Mouse (Mus musculus): Measurements from ENCODE around the gene Fam131a. TPM values are rescaled to one million over a fixed set of nuclear protein-coding genes. Genes with fewer than 3 reads are reported as not detected.

Fam131a gene
- polyA plus RNA-seq, 1 experiment from 2014 or later: 7.2 TPM

DNA sequence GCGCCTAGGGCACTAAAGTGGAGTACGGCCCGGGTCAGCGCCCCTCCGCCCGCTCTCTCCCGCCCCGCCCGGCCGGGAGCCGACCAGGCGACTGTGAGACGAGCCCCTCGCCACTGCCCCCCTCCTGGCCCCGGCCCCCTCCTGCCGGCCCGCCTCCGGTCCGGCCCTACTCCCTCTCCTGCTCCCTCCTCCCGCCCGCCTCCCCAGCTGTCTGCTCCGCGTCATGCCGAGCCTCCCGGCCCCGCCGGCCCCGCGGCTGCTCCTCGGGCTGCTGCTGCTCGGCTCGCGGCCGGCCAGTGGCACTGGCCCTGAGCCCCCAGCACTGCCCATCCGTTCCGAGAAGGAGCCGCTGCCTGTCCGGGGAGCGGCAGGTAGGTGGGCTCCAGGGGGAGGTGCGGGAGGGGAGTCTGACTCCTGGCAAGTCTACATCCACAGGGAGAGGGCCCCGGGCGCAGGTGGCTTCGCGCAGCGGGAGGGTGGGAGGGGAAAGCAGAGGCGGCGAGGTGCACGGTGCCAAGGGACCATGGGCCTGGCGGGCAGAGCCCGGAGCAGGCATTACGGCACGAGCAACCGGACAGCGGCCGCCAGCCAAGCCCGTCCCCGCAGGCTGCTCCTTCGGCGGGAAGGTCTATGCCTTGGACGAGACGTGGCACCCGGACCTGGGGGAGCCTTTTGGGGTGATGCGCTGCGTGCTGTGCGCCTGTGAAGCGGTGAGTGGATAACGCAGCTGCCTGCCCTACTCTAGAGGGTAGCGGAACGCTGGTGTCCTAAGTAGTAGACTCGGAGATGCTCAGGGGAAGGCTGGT lies 40.1 kb downstream of the Fam131a start, which contains the start of gene Chrd:
Gene Chrd (plus strand): TSS at position 203 of the 806 bp plus-strand sequence.
- Histone ChIP-seq H3K9ac (peak within 1 kb of the TSS; percentile 88), H3K9me3 (no peaks in the 10 kb centered on the region), H3K4me2 (peak within 1 kb of the TSS; percentile 98), H3K27me3 (peaks cover 39% of the 10 kb centered on the region), H3K27ac (peak within 1 kb of the TSS; percentile 84), H3K4me3 (peak within 1 kb of the TSS; percentile 68), H3K4me1 (peaks cover 24% of the 10 kb centered on the region), H3K36me3 (no peaks in the 10 kb centered on the region)
- ATAC-seq (ENCODE audit: insufficient number of reproducible peaks, insufficient read depth, low FRiP score, low TSS enrichment, low read depth): peak; percentile 77
- 1% methylated on average over 64 of the region's 70 CpGs for WGBS

DNA sequence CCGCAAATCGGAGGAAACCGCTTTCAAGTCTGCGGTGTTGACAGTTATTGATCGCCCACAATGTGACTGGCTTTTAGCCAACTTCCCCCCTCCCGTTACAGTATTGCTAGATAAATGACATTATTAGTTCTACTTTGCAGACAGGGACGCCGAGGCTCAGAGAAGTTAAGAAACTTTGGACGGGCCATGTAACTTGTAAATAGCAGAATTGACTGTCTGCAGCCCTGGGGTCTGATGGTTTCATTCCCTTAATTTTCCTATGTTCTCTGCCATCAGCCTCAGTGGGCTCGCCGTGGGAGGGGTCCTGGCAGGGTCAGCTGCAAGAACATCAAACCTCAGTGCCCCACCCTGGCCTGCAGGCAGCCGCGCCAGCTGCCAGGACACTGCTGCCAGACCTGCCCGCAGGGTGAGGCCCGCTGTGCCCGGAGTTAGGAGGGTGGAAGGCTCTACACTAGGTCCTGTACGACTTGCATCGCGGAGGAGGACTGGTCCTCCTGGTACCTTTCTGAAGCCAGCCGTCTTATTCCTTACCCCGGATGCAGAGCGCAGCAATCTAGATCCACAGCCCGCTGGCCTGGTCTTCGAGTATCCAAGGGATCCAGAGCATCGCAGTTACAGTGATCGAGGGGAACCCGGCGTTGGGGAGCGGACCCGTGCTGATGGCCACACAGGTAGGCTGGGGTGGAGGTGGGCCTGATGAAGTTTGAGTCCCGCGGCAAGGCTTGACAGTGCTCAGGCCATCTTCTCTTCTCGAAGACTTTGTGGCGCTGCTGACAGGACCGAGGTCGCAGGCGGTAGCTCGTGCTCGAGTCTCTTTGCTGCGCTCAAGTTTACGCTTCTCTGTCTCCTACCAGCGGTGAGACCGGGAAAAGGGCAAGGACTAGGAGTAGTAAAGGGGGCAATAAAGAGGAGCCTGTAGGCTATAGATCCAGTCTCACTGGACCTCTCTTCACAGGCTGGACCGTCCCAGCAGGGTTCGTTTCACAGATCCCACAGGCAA lies 41.0 kb downstream of the Fam131a start, which contains the start of gene Thpo:
Gene Thpo (minus strand): TSS at position 781 of the 1,000 bp plus-strand sequence.
- Histone ChIP-seq H3K27ac (no peak within 1 kb of the TSS), H3K9ac (peak within 1 kb of the TSS; percentile 88), H3K27me3 (peaks cover 39% of the 10 kb centered on the region), H3K36me3 (no peaks in the 10 kb centered on the region), H3K9me3 (no peaks in the 10 kb centered on the region), H3K4me1 (peaks cover 24% of the 10 kb centered on the region), H3K4me2 (peak within 1 kb of the TSS; percentile 98), H3K4me3 (peak within 1 kb of the TSS; percentile 68)
- ATAC-seq (ENCODE audit: insufficient number of reproducible peaks, insufficient read depth, low FRiP score, low TSS enrichment, low read depth): no peak
- 3% methylated on average over 45 of the region's 45 CpGs for WGBS

DNA sequence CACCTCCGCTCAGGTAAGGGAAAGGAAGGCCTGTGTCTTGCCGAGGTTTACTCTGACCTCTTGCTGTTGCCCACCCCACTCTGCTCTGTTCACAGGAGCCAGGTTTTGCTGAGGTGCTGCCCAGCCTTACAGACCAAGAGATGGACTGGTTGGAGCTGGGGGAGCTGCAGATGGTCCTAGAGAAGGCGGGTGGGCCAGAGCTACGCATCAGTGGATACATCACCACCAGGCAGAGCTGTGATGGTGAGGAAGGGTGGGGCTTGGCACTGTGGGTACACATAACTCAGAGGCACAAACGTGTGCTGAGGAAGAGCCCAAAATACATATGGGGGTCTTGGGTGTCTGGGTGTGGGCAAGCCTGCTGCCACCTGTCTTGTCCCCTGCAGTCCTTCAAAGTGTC lies 42.6 kb downstream of the Fam131a start:
- Histone ChIP-seq H3K27ac (no peak overlapping the region), H3K9ac (no peak overlapping the region), H3K9me3 (no peaks in the 10 kb centered on the region), H3K4me1 (peaks cover 24% of the 10 kb centered on the region), H3K27me3 (peaks cover 39% of the 10 kb centered on the region), H3K4me2 (no peak overlapping the region), H3K36me3 (no peaks in the 10 kb centered on the region), H3K4me3 (no peak overlapping the region)
- WGBS: 78% methylated on average over 5 of the region's 5 CpGs
- no peak for ATAC-seq (ENCODE audit: insufficient number of reproducible peaks, insufficient read depth, low FRiP score, low TSS enrichment, low read depth)

DNA sequence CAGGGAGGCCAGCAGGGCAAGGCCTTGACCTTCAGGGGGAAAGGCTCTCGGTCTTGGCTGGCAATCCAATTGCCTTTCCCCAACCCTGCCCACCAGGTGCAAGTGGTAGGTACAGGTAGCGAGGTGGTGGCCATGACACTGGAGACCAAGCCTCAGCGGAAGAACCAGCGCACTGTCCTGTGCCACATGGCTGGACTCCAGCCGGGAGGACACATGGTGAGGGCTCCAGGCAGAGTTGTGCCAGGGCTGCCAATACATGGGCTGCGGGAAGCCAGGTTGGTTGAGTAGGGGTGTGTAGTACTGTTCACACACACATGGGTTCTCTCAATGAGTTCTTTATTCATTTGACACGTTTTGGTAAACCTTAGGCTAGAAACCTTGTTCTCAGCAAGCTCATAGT lies 43.1 kb downstream of the Fam131a start:
- Histone ChIP-seq H3K9me3 (no peaks in the 10 kb centered on the region), H3K27ac (no peak overlapping the region), H3K36me3 (peaks cover 2% of the 10 kb centered on the region; the same call in 1 of the 2 replicates), H3K27me3 (peaks cover 39% of the 10 kb centered on the region), H3K4me2 (no peak overlapping the region), H3K4me3 (no peak overlapping the region), H3K4me1 (peaks cover 24% of the 10 kb centered on the region), H3K9ac (no peak overlapping the region)
- ATAC-seq (ENCODE audit: insufficient number of reproducible peaks, insufficient read depth, low FRiP score, low TSS enrichment, low read depth): no peak
- 91% methylated on average over 7 of the region's 7 CpGs for WGBS

DNA sequence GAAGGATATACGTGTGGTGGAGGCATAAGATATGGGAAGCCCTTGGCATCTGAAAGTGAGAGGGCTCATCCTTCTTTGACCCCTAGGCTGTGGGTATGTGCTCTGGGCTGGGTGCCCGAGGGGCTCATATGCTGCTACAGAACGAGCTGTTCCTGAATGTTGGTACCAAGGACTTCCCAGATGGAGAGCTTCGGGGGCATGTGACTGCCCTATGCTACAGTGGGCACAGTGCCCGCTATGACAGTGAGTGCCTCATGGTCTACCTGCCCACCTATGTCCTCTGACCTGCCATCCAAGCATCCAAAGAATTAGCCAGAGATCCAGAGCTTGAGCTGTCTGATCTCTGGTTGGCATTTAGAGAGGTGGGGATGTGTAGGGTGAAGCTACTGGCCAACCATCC lies 43.8 kb downstream of the Fam131a start:
- no peak overlapping the region for H3K4me3 ChIP-seq
- H3K9me3 ChIP-seq: no peaks in the 10 kb centered on the region
- H3K9ac ChIP-seq: no peak overlapping the region
- peaks cover 4% of the 10 kb centered on the region; the same call in 1 of the 2 replicates for H3K36me3 ChIP-seq
- peaks cover 39% of the 10 kb centered on the region for H3K27me3 ChIP-seq
- ATAC-seq (ENCODE audit: insufficient number of reproducible peaks, insufficient read depth, low FRiP score, low TSS enrichment, low read depth): no peak
- H3K27ac ChIP-seq: no peak overlapping the region
- 82% methylated on average over 5 of the region's 5 CpGs for WGBS
- H3K4me1 ChIP-seq: peaks cover 22% of the 10 kb centered on the region
- H3K4me2 ChIP-seq: no peak overlapping the region

DNA sequence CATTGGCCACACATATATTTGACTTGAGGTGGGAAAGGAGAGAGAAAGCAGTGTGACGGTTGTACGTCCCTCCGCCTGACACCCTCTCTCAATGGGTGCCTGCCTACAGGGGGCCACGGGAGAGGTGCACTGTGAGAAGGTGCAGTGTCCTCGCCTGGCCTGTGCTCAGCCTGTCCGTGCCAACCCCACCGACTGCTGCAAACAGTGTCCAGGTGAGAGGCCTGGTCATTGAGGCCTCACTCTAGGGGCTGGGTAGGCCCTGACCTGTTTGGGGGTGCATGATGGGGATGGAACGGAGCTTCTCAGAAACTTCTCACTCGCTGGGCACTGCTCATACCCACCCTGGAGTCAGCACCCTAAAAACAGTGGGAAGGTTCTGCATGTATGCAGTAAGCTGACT lies 46.8 kb downstream of the Fam131a start:
- Histone ChIP-seq H3K27me3 (peaks cover 23% of the 10 kb centered on the region), H3K4me2 (no peak overlapping the region), H3K4me3 (no peak overlapping the region), H3K27ac (no peak overlapping the region), H3K36me3 (peaks cover 4% of the 10 kb centered on the region; the same call in 1 of the 2 replicates), H3K9me3 (no peaks in the 10 kb centered on the region), H3K4me1 (no peaks in the 10 kb centered on the region), H3K9ac (no peak overlapping the region)
- ATAC-seq (ENCODE audit: insufficient number of reproducible peaks, insufficient read depth, low FRiP score, low TSS enrichment, low read depth): no peak
- 86% methylated on average over 9 of the region's 9 CpGs for WGBS

DNA sequence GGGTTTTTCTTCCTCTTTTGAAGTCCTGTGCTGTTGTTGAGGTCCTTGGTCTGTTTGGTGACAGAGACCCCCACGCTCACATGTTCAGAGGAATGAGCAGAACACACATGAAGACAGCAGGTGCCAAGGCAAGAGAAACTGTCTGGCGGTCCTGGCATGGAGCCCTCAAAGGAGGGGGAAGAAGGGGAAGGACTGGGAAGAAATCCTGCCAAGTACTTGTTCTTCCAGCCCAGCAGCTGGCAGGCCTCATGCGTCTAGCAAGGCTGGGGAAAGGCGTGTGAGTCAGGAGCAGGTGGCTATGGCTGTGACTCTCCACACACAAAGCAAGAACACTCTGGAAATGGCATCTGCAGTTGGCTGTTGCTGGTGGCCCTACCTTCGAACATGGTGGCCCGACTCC lies 53.6 kb downstream of the Fam131a start:
- Histone ChIP-seq H3K27me3 (no peaks in the 10 kb centered on the region; the same call in 1 of the 2 replicates), H3K4me1 (0 out of 2 replicates have a peak, but pooled peaks cover 4% of the 10 kb centered on the region), H3K4me2 (no peak overlapping the region), H3K4me3 (no peak overlapping the region), H3K27ac (no peak overlapping the region), H3K36me3 (no peaks in the 10 kb centered on the region), H3K9ac (no peak overlapping the region), H3K9me3 (no peaks in the 10 kb centered on the region)
- ATAC-seq (ENCODE audit: insufficient number of reproducible peaks, insufficient read depth, low FRiP score, low TSS enrichment, low read depth): no peak
- WGBS: 76% methylated on average over 6 of the region's 6 CpGs

DNA sequence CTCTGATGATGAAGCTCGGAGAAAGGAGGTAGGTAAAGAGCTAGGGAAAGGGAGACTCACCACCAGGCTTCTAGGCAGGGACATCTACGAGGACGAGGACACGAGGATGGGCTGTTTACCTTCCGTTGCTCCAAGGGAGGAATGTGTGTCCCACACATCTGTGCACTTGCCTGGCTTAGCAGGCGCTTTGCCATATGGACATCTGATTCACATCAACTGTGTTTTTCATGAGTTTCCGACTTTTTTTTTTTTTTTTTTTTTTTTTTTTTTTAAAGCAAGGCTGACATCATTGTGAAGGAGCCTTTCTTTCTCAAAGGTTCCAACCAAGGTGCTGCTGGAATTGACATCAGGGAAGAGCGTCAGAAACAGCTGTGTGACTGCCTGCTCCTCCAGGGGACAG lies 57.5 kb downstream of the Fam131a start:
- ATAC-seq (ENCODE audit: insufficient number of reproducible peaks, insufficient read depth, low FRiP score, low TSS enrichment, low read depth): no peak
- Histone ChIP-seq H3K27ac (no peak overlapping the region), H3K4me2 (no peak overlapping the region), H3K4me1 (0 out of 2 replicates have a peak, but pooled peaks cover 4% of the 10 kb centered on the region), H3K36me3 (no peaks in the 10 kb centered on the region), H3K9ac (no peak overlapping the region), H3K27me3 (no peaks in the 10 kb centered on the region; the same call in 1 of the 2 replicates), H3K4me3 (no peak overlapping the region), H3K9me3 (no peaks in the 10 kb centered on the region)
- 29% methylated on average over 8 of the region's 8 CpGs for WGBS

Other genes starting within 250 kb of the Fam131a start
- gene Eif2b5, start 194.4 kb upstream of the Fam131a start, polyA plus RNA-seq (2015; fragmentation: Nextera tagmentation; extraction: Ambion mirVana): 96.6 and 114 TPM in 2 replicates
- gene Dvl3, start 176.3 kb upstream of the Fam131a start, polyA plus RNA-seq (2015; fragmentation: Nextera tagmentation; extraction: Ambion mirVana): 26.7 and 27.1 TPM in 2 replicates
- gene Ap2m1, start 157.8 kb upstream of the Fam131a start, polyA plus RNA-seq (2015; fragmentation: Nextera tagmentation; extraction: Ambion mirVana): 610 and 646 TPM in 2 replicates
- 65.0 and 77.4 TPM in 2 replicates for gene Abcf3, start 144.7 kb upstream of the Fam131a start, polyA plus RNA-seq (2015; fragmentation: Nextera tagmentation; extraction: Ambion mirVana)
- 1.6 and 2.8 TPM in 2 replicates for gene Vwa5b2, start 103.8 kb upstream of the Fam131a start, polyA plus RNA-seq (2015; fragmentation: Nextera tagmentation; extraction: Ambion mirVana)
- 30.9 and 33.5 TPM in 2 replicates for gene Eef1akmt4, start 81.6 kb upstream of the Fam131a start, polyA plus RNA-seq (2015; fragmentation: Nextera tagmentation; extraction: Ambion mirVana)
- gene Gm49333, start 81.6 kb upstream of the Fam131a start, polyA plus RNA-seq (2015; fragmentation: Nextera tagmentation; extraction: Ambion mirVana): 0.41 TPM in 1 of 2 replicates, not detected in the other
- gene Alg3, start 81.5 kb upstream of the Fam131a start, polyA plus RNA-seq (2015; fragmentation: Nextera tagmentation; extraction: Ambion mirVana): 37.1 and 39.4 TPM in 2 replicates
- 1.3 and 1.5 TPM in 2 replicates for gene Camk2n2, start 72.0 kb upstream of the Fam131a start, polyA plus RNA-seq (2015; fragmentation: Nextera tagmentation; extraction: Ambion mirVana)
- gene Ece2, start 63.4 kb upstream of the Fam131a start, polyA plus RNA-seq (2015; fragmentation: Nextera tagmentation; extraction: Ambion mirVana): 9.1 and 9.2 TPM in 2 replicates
- 313 and 339 TPM in 2 replicates for gene Psmd2, start 41.6 kb upstream of the Fam131a start, polyA plus RNA-seq (2015; fragmentation: Nextera tagmentation; extraction: Ambion mirVana)
- gene Eif4g1, start 24.9 kb upstream of the Fam131a start, polyA plus RNA-seq (2015; fragmentation: Nextera tagmentation; extraction: Ambion mirVana): 179 and 199 TPM in 2 replicates
- gene Polr2h, start 24.4 kb downstream of the Fam131a start, polyA plus RNA-seq (2015; fragmentation: Nextera tagmentation; extraction: Ambion mirVana): 110 and 112 TPM in 2 replicates
- 15.7 and 18.9 TPM in 2 replicates for gene Clcn2, start 24.5 kb downstream of the Fam131a start, polyA plus RNA-seq (2015; fragmentation: Nextera tagmentation; extraction: Ambion mirVana)
- 3.4 and 4.5 TPM in 2 replicates for gene Chrd, start 39.9 kb downstream of the Fam131a start, polyA plus RNA-seq (2015; fragmentation: Nextera tagmentation; extraction: Ambion mirVana)
- 1.00 and 1.2 TPM in 2 replicates for gene Thpo, start 41.3 kb downstream of the Fam131a start, polyA plus RNA-seq (2015; fragmentation: Nextera tagmentation; extraction: Ambion mirVana)

Data from embryonic facial prominence, embryonic 13.5 days (tissue).